Mouse (Mus musculus): ENCODE measurements around the gene Siah1b.

GRCm38 (mm10) chrX:164059070-164059469 is 17.2 kb downstream of the Siah1b start:
- no peak for TF ChIP-seq EP300 (IDR thresholded peaks at IDR 0.05)
- no peak for TF ChIP-seq CTCF (IDR thresholded peaks at IDR 0.05)

Measured in lung, postnatal 0 days (tissue).